19 mouse cellular contexts compared by ENCODE assay signal in the genomic region with DNA sequence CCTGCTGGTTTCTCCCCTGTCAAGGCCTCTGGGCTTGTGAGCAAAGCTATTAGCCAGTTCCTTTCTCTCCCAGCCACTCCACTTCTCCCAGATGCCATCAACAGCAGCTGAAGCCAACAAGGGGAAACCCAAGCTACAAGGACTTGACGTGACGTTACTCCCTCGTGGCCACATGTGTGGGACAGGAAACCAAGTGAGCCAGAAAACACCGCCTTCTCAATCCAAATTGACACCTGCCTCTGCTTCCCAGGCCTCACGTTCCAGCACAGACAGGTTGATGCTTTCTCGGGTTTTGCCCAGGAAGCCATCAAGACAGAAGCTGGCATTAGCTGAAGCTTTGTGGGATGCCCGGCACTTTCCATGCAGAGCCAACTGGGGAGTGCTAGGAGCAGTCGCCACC.
"Had no signal": no experiment of that assay in that cellular context is flagged by ENCODE, and none has a peak within 500 bp of the region (broad histone marks: within the 10 kb centered on the region; RNA-seq: fewer than 3 reads in every experiment).

No protein-coding gene starts in this region.

- H3K4me2 ChIP-seq: lung, embryonic 15.5 days; midbrain, embryonic 11.5 days; midbrain, embryonic 13.5 days; midbrain, embryonic 15.5 days; neural tube, embryonic 13.5 days; neural tube, embryonic 15.5 days had no signal

- DNase-seq: liver, postnatal 0 days; lung, adult 2 months; lung, postnatal 4 days; retina, postnatal 1 day; right cerebral cortex, adult 18-20 months; right cerebral cortex, postnatal 25 days; right cerebral cortex, postnatal 4 days; spleen, adult 18-20 months; thymus, adult 18-20 months; thymus, postnatal 14 days; thymus, postnatal 36 days had no signal

- H3K9ac ChIP-seq: liver, postnatal 0 days; lung, embryonic 15.5 days; midbrain, embryonic 13.5 days; midbrain, embryonic 15.5 days; neural tube, embryonic 13.5 days; neural tube, embryonic 15.5 days had no signal

- H3K27me3 ChIP-seq: lung, embryonic 15.5 days; midbrain, embryonic 13.5 days; midbrain, embryonic 15.5 days; neural tube, embryonic 13.5 days; neural tube, embryonic 15.5 days had no signal

- ATAC-seq: liver, postnatal 0 days; lung, postnatal 0 days; midbrain, embryonic 13.5 days; midbrain, embryonic 15.5 days had no signal

- H3K36me3 ChIP-seq: lung, embryonic 15.5 days; midbrain, embryonic 15.5 days; neural tube, embryonic 15.5 days had no signal

- H3K4me3 ChIP-seq: lung, embryonic 15.5 days; midbrain, embryonic 13.5 days; midbrain, embryonic 15.5 days; myocyte; neural tube, embryonic 13.5 days; neural tube, embryonic 15.5 days had no signal

- H3K27ac ChIP-seq: lung, embryonic 15.5 days; midbrain, embryonic 13.5 days; midbrain, embryonic 15.5 days; neural tube, embryonic 13.5 days; neural tube, embryonic 15.5 days had no signal

- H3K9me3 ChIP-seq: lung, embryonic 15.5 days; midbrain, embryonic 13.5 days; midbrain, embryonic 15.5 days; neural tube, embryonic 13.5 days; neural tube, embryonic 15.5 days had no signal
